Mouse (Mus musculus) gastrocnemius, postnatal 4 days (tissue): ENCODE measurements at regions not wholly inside any gene's neighbourhood (a gene's known extent, or its start where the extent isn't known, plus 50 kb on each side); places are given as distances from the start of the nearest gene placed in this dataset.

Experiments
- DNase-seq, 2 experiments: peaks; one replicate each; pipeline ENCODE4 v3.0.0; 2021 to 2022; ENCODE audit warnings: low spot score in 2 of 2, mixed read lengths in 2 of 2

- no peak for DNase-seq
Measured at GRCm38 (mm10) chr6:100052406-100052805, 234.9 kb downstream of the Rybp start.

DNA sequence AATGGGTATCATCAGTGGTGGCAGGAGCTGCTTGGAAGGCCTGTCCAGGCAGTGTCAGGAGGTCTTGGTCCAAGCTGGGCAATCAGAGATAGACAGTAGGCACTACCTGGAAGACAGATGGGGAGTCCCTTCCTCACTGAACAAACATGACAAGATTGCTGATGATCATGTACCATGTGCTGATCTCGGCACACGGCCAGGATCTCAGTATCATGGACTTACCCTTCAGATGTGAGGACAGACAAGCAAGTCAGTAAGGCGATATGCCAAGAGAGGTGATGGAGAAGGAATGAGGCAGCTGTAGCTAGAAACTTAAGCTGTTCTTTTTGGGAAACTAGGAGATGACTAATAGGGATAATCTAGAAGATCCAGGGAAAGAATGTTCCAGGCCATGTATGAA is 238.2 kb downstream of the Rybp start:
- no peak for DNase-seq

DNA sequence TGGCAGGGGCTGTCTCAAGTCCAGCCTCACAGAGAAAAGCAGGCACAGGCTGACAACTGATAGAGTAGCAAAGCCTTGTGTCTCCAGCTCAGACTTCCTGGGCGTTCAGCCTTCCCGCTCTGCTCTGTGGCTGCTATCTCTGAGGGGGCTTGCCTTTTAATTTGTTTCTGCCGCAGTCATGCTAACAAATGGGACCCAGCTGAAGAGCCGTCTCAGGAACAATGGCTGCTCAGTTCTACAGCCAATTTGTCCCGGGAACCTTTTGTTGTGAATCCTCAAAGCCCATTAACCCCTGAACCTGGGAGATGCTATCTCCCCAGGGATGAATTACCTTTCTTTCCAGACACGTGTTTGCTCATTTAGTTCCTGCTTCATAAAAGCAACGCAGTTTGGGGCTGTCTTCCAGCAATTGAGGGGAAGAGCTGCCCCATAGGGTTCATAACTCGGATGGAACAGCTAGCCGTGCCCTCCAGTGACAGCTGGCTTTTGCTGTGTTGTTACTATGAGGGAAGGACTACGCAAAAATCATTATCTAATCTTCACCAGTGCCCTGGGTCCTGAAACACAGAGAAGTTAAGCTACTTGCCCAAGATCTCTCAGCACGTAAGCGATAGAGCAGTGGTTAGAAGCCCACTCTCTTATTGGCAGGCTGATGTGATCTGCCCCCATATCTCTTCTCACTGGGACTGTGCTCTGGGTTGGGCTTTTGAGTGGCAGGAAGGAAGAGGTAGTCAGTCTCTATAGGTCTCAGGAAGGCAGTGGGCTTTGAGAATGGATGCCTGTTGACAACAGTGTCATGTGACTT is 240.9 kb downstream of the Rybp start:
- DNase-seq = no peak

GRCm38 (mm10) chr6:100045109-100045508 is 242.2 kb downstream of the Rybp start:
- DNase-seq = no peak

DNA sequence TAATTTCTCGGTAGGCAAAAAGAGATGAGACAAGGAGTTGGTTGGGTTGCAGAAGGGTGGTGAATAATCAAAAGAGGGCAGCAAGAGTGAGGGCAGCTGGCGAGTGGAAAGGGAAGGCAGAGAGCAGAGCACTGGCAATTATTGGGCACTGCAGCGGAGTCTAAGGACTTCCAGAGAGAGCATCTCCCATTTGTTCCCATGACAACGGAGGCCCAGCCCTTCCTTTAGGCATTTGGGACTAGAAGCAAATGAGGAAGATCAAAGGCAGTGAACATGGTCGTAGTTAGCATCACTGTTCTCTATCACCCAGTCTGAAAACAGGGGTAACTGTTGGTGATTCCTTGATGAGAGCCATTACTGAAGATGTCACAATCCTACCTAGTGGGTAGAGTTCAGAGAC is 246.1 kb downstream of the Rybp start:
- no peak for DNase-seq

GRCm38 (mm10) chr6:100040459-100040984 is 246.8 kb downstream of the Rybp start:
- DNase-seq = no peak

- DNase-seq = no peak
Measured at GRCm38 (mm10) chr6:100032701-100033100, 254.6 kb downstream of the Rybp start.

DNA sequence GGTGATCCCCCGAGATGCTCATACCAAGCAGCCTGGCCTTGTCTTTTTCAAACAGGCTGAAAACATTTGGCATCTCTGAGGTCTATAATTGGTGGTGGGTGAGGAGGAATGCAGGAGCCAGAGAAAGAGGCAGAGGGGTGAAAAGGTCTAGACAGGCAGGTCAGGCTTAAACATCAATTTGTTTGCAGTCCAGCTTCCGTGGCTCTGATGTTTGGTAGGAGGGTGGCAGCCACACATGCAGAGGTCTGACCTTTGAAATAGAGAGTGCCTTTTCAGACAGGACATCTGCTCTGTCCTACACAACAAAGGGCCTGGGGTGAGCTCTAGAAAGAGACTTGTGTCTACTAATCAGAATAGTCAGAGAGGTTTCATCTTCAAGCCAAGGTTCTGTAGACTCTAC is 256.8 kb downstream of the Rybp start:
- no peak for DNase-seq

DNA sequence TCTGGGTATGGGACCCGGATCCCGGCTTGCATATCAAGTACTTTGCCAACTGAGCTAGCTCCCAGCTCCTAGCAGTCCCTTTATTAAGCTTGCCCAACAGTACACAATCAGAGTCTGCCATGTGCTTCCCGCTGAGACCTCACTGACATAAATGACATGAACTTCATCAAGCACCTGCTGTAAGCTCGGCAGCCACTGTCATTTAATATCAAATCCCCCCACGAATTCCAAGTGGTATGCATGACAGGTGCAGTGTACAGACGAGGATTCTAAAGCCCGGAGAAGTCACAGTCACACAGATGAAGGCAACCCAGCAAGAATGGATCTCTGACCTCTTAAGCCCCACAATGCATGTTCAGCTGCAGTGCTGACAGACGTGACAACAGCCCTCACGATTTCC is 257.3 kb downstream of the Rybp start:
- DNase-seq = no peak

- DNase-seq = no peak
Measured at GRCm38 (mm10) chr6:100027524-100027923, 259.8 kb downstream of the Rybp start.

- peak in 1 of 2 experiments; percentile 22 for DNase-seq
Measured at GRCm38 (mm10) chr6:100025531-100025951, 261.7 kb downstream of the Rybp start.

DNA sequence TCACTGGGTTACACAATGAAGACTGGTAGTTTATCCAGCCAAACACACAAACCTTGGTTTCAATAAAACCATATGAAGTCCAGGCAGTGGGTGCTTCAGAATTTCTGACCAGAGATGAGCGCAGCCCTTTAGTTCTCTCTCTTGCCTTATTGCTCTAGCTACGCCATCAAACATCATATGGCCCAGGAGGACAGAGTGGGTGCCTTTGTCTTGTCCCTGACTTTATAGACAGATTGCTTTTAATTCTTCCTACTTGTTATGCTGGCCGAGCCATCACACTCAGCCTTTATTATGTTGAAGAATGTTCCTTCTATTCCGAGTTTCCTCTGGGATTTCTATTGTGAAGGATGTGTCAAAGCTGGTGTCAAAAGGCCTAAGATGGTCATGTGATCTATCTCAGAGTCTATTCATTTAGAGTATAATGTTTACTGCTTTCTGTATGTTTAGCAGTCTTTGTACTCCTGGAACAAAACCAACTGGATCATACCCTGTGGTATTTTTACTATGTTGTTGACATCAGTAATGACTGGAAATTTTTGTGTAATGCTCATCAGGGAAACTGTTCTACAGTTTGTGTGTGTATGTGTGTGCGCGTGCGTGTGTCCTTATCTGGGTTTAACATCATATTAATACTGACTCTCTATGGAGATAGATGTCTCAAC is 263.7 kb downstream of the Rybp start:
- DNase-seq = no peak

GRCm38 (mm10) chr6:100019016-100019415 is 268.3 kb downstream of the Rybp start:
- no peak for DNase-seq

DNA sequence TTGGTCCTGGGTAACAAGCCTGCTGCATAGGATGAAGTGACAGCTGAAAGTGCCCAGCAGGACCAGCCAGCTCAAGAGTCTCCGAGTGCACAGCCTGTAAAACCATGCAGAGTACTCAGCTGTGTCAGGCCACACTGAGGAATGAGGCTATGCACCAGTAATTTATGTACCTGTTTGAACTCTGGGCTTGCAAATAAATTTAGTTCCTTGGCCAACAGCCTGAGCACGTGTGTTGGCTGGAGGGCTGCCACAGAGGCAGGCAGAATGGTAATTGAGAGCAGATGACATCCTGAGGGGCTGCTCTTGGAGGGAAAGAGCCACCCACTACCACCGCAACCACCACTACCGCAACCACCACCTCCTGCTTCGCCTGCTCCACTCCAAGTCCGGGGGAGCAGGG is 273.3 kb downstream of the Rybp start:
- DNase-seq = no peak

DNA sequence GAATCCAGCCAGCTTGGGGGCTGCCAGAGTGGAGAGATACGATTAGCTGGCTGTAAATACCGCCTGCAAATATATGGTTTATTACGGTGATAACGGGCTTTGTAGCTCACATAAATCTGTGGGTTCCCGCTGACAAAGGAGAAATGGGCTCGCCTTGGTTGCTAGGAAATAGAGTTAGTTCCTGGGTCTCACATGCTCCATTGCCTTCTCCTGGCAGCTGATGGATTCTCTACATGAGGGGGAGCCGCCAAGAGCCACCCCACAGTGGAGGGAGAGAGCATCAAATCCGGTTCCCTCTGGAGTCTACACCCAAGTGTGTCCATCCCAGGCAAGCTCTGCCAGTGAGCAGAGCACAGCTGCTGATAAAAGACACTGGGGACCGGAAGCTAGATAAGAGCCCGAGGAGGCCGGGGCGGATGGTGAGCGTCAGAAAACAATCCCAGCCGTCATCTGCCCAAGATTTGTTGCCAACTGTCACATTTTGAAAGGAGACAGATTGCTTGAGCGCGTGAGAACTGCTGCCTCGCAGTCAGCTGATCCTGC is 275.7 kb downstream of the Rybp start:
- no peak for DNase-seq

DNA sequence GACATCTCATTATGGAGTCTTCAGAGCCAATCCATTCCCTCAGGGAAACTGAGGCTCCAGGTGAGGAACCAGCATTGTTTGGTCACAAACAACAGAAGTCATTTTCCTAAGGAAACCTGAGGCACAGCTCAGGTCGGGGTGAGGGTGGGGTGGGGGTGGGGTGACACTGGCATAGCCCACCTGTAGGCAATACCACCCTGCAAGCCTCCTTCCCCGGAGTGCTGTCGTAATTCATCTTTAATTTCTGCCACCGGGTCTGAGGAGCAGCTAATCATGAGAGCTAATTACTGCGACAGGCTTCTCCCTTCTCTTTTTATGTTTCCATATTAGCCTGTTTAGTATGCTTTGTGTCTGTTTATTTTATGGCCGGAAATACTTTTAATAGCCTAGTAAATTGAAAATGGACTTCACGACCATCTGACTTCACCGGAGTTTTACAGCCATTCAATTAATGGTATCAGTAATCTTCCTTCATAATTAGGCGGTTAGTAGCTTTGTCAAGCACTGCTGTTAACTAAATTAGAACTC is 276.3 kb downstream of the Rybp start:
- no peak for DNase-seq

DNA sequence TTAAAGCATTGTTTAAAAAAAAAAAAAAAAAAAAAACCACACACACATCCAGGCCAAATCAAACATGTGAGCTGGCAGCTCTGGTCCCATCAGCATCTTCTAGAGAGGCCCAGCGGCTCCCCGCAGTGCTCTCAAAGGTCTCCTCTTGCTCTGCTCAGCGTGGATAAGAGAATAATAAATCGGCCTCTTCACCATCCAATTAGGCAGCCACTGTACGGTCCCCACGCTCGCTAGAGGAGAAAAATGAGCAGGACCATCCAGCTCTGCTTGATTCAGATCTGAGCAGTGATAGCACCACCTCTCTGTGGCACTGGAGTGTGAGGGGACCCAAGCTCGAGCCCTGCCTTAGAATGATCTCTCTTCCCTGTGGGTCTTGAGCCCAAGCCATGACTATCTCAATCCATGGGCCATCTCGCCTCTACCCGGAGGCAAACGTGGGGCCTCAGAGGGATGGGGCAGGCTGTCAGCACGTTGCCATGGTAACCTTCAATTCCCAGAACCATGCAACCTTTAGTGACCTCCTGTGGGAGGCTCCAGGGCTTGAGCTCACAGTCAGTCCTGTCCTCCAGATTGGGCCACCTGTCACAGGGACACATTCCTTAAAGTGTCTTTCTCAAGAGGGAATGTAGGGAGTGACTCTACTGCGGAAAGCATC is 273.6 kb upstream of the Prok2 start:
- no peak for DNase-seq

GRCm38 (mm10) chr6:99995970-99996956 is 270.1 kb upstream of the Prok2 start:
- no peak for DNase-seq

DNA sequence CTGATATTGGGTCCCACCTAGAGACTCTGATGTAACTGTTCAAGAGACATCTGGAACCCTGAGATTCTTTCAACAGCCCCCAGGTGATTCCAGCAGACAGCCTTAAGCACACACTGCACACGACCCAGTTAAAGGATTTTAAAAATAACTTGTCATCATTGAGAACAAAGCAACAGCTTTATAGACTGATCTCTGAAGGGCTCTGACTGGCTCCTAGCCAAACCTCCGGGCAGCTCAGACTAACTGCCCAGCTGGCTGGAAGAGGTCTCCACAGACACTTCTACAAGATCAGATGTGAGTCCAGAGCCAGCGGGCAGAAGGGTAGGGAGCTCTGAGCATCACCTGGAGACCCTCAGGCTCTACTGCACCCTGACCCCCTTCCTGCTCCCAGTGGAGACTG is 267.8 kb upstream of the Prok2 start:
- no peak for DNase-seq

GRCm38 (mm10) chr6:99991079-99991478 is 264.9 kb upstream of the Prok2 start:
- DNase-seq = peak in 1 of 2 experiments; percentile 62
